Mouse (Mus musculus) megakaryocyte, embryonic 14.5 days (primary cell): ENCODE measurements around the gene Gm14296.
"Not testable (repeated sequence)": the region's sequence is repeated elsewhere in the genome, so short reads cannot be mapped to it uniquely, and the experiment has no call there.

Experiments used
- FLI1 ChIP-seq: IDR thresholded peaks from 2 replicates; pipeline ENCODE4 v1.6.1; 2012; ENCODE audit warnings: low read length, inconsistent platforms, mixed read lengths
- GATA1 ChIP-seq: IDR thresholded peaks from 3 replicates; pipeline ENCODE4 v1.6.1; 2012; ENCODE audit warnings: mixed read lengths, low read length, inconsistent platforms, borderline replicate concordance

GRCm38 (mm10) chr2:176905464-176905863 lies 22.1 kb downstream of the Gm14296 start:
- TF ChIP-seq GATA1, FLI1: not testable (repeated sequence)
